Mouse (Mus musculus) forebrain, embryonic 14.5 days (tissue): Measurements from ENCODE around the gene Rere. TPM values are rescaled to one million over a fixed set of nuclear protein-coding genes. Genes with fewer than 3 reads are reported as not detected.

Experiments used
- ATAC-seq: fragments of 200-750 bp; cut with Nextera tagmentation; 2 replicates; pipeline ENCODE4 v1.8.0; 2017; ENCODE audit warnings: mild to moderate bottlenecking, moderate library complexity
- DNase-seq: peaks from one replicate; pipeline ENCODE4 v3.0.0-alpha.2; 2015; ENCODE audit warnings: low spot score
- H3K27ac ChIP-seq: fragments of 300-500 bp; sonication (generic); 2 replicates; pipeline ENCODE4 v1.5.1; 2014; ENCODE audit warnings: low read depth, mild to moderate bottlenecking, control low read depth, low read length, moderate library complexity
- H3K27me3 ChIP-seq: fragments of 300-500 bp; sonication (generic); replicated peaks from 2 replicates; pipeline ENCODE4 v1.6.1; 2014; ENCODE audit warnings: low read length, control low read depth, mixed read lengths; ENCODE audit not compliant: control insufficient read depth, insufficient read depth
- H3K36me3 ChIP-seq: fragments of 300-500 bp; sonication (generic); 2 replicates; pipeline ENCODE4 v1.6.1; 2014; ENCODE audit warnings: low read length, control low read depth; ENCODE audit not compliant: control insufficient read depth, insufficient read depth
- H3K4me1 ChIP-seq: fragments of 300-500 bp; sonication (generic); 2 replicates; pipeline ENCODE4 v1.6.1; 2014; ENCODE audit warnings: antibody characterized with exemption, low read length, control low read depth; ENCODE audit not compliant: control insufficient read depth, insufficient read depth
- H3K4me2 ChIP-seq: fragments of 300-500 bp; sonication (generic); 2 replicates; pipeline ENCODE4 v1.6.1; 2014; ENCODE audit warnings: mild to moderate bottlenecking, control low read depth, low read length
- H3K4me3 ChIP-seq: fragments of 300-500 bp; sonication (generic); 2 replicates; pipeline ENCODE4 v1.5.1; 2014; ENCODE audit warnings: low read depth, low read length, control low read depth
- H3K9ac ChIP-seq: fragments of 300-500 bp; sonication (generic); 2 replicates; pipeline ENCODE4 v1.6.1; 2014; ENCODE audit warnings: mild to moderate bottlenecking, low read length, control low read depth, moderate library complexity
- H3K9me3 ChIP-seq: fragments of 300-500 bp; sonication (generic); replicated peaks from 2 replicates; pipeline ENCODE4 v1.6.1; 2016; ENCODE audit warnings: low read length, control low read depth, mixed read lengths; ENCODE audit not compliant: control insufficient read depth
- WGBS: fragments of 180-500 bp; shearing (Covaris S2); extraction: QIAGEN DNeasy Blood & Tissue Kit; methylation state at CpG from one replicate; pipeline ENCODE4 v1.1.7; 2014; 5-methylcytosine and 5-hydroxymethylcytosine counted together
- polyA plus RNA-seq: library from polyadenylated mRNA; unstranded; fragments of >200 nt; fragmentation: Nextera tagmentation; extraction: Ambion mirVana; gene quantifications from 2 replicates; pipeline ENCODE4 v1.2.1, GENCODE M21; 2014

Gene Rere
- polyA plus RNA-seq, 1 experiment from 2014 or later: 21.2 TPM

DNA sequence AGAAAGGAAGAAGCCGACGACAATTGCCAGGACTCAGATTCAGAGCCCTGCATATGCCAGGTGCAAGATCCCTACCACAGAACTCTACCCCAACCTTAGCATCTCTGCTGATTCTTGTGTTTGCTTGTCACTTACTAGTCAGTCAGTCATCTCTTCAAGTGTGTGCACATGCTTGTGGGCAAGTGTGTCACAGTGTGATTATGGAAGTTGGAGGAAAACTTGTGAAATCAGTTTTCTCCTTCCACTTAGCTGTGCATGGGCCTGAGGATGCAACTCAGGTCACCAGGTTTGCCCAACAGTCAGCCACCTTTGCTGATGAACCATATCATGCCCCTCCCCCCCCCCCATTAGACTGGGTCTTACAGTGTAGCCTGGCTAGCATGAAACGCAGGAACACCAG lies 103.5 kb downstream of the Rere start:
- peaks cover 4% of the 10 kb centered on the region; the same call in 1 of the 2 replicates for H3K4me1 ChIP-seq
- H3K9me3 ChIP-seq: no peaks in the 10 kb centered on the region
- no peaks in the 10 kb centered on the region for H3K27me3 ChIP-seq
- H3K9ac ChIP-seq: no peak overlapping the region
- no peaks in the 10 kb centered on the region for H3K36me3 ChIP-seq
- no peak overlapping the region for H3K4me2 ChIP-seq
- no peak overlapping the region for H3K4me3 ChIP-seq
- 82% methylated on average over 3 of the region's 3 CpGs for WGBS
- H3K27ac ChIP-seq: no peak overlapping the region
- DNase-seq (no peak), ATAC-seq (no peak)

DNA sequence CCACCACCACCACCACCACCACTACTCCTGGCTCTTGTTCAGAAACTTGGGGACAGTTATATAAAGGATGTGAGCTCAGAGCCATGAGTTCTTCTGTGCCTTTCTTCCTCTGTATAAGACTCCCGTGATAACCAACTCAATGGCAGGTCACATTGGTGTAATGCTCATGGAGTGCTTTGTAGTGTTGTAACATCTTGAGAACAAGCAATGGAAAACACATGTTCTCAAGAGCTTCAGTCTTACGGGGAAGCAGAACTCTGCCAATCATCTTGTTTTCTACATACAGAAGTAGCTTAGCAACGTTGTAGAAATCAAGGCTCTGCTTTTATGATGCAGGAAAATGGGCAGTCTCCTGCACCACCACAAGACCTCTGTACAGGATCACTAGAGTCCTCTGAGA lies 107.1 kb downstream of the Rere start:
- no peak for ATAC-seq
- no peak for DNase-seq
- Histone ChIP-seq H3K4me3 (no peak overlapping the region), H3K27me3 (no peaks in the 10 kb centered on the region), H3K27ac (no peak overlapping the region), H3K4me1 (peaks cover 5% of the 10 kb centered on the region), H3K9me3 (no peaks in the 10 kb centered on the region), H3K36me3 (no peaks in the 10 kb centered on the region), H3K4me2 (no peak overlapping the region), H3K9ac (no peak overlapping the region)
- WGBS: 82% methylated on average over 3 of the region's 3 CpGs

GRCm38 (mm10) chr4:150393607-150394006 lies 112.2 kb downstream of the Rere start:
- WGBS: 55% methylated on average over 8 of the region's 8 CpGs
- H3K4me2 ChIP-seq: no peak overlapping the region
- H3K9me3 ChIP-seq: no peaks in the 10 kb centered on the region
- no peak overlapping the region for H3K4me3 ChIP-seq
- H3K27ac ChIP-seq: no peak overlapping the region
- ATAC-seq (no peak), DNase-seq (no peak)
- no peaks in the 10 kb centered on the region for H3K27me3 ChIP-seq
- peaks cover 40% of the 10 kb centered on the region for H3K4me1 ChIP-seq
- H3K9ac ChIP-seq: no peak overlapping the region
- H3K36me3 ChIP-seq: no peaks in the 10 kb centered on the region

DNA sequence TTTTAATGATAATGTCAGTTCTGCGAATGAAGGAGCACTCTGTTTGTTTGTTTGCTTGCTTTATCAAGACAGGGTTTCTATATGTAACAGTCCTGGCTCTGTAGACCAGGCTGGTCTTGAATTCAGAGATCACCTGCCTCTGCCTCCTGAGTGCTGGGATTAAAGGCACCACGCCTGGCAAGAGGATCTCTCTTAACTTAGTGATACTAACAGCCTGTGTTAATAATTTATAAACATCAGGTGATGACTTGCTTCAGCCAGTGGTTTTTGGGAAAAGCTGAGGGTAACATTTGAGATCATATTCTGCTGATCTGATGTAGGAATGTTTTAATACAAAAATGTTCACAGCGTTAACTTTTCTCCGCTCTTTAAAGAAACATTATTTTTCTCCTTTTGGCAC lies 112.6 kb downstream of the Rere start:
- H3K4me2 ChIP-seq: no peak overlapping the region

DNA sequence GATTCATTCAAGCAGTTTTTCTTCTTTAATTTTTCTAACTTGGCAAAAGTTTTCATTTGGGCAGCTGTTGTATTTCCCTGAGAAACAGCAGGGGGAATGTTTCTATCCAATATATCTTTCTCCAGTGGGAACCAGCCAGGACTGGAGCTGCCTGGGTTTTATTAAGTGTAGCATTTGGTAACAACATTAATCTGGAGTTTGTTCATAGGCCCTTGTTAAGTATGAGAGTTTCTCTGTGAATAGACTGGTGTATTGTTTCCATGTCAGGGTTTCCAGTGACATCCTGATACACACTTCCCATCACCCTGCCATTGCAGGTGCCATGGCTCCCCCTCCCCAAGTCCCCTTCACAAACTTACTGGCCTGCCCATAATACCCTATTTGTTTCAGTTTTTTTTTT lies 114.9 kb downstream of the Rere start:
- Histone ChIP-seq H3K9me3 (no peaks in the 10 kb centered on the region), H3K9ac (peak overlapping the region; percentile 40), H3K27me3 (no peaks in the 10 kb centered on the region), H3K36me3 (no peaks in the 10 kb centered on the region), H3K4me2 (no peak overlapping the region), H3K4me1 (peaks cover 40% of the 10 kb centered on the region), H3K27ac (peak overlapping the region; percentile 81; the same call in 1 of the 2 replicates), H3K4me3 (no peak overlapping the region)
- ATAC-seq: peak; percentile 38; the same call in 1 of the 2 replicates
- DNase-seq: peak; percentile 46

More for the DNA sequence above, 112.6 kb downstream of the Rere start:
- Histone ChIP-seq H3K9ac (no peak overlapping the region), H3K27ac (no peak overlapping the region), H3K36me3 (no peaks in the 10 kb centered on the region), H3K4me1 (peaks cover 40% of the 10 kb centered on the region), H3K9me3 (no peaks in the 10 kb centered on the region), H3K27me3 (no peaks in the 10 kb centered on the region), H3K4me3 (no peak overlapping the region)
- 87% methylated on average over 4 of the region's 4 CpGs for WGBS
- no peak for ATAC-seq
- no peak for DNase-seq

DNA sequence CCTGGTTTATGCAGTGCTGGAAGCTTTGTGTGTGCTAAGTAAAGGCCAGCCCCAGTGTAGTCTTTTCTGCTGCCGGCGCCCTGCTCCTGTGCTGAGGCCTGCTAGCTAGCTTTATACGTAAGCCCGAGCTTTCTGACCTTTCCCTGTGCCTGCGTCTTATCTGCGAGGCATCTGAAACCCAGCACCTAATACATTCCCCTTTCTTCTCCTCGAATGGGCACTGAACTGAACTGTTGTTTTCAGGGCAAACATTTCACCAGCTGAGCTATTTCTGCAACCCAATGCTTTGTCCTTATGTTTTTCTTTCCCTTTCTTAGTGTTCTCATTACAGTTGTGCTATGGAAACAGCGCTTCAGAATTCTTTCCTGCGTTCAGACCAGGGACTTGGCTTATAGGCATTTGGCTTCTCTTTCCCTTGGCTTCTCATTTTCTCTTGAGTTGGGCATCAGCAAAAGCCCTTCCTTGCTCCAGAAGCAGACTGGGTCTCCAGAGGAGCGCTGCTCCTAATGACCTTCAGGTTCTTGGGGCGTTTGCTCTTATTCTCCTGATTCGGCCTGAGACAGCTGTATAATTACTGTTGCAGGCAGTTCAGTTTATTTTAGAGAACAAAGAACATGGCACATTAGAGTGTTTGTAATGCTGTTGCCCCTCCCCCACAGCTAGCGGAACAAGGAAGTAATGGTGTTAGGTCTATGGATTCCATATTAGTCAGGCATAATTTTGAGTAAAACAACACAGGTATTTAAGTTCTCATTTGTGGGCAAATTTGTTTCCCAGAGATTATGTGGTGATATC lies 115.6 kb downstream of the Rere start:
- ATAC-seq: peak; percentile 60
- H3K4me1 ChIP-seq: peaks cover 44% of the 10 kb centered on the region
- DNase-seq: peak; percentile 73

GRCm38 (mm10) chr4:150399032-150399431 lies 117.6 kb downstream of the Rere start:
- Histone ChIP-seq H3K9me3 (no peaks in the 10 kb centered on the region), H3K27ac (no peak overlapping the region), H3K4me1 (peaks cover 53% of the 10 kb centered on the region), H3K4me3 (no peak overlapping the region), H3K27me3 (no peaks in the 10 kb centered on the region), H3K36me3 (no peaks in the 10 kb centered on the region), H3K9ac (no peak overlapping the region), H3K4me2 (no peak overlapping the region)
- ATAC-seq (no peak), DNase-seq (no peak)
- WGBS: 57% methylated on average over 2 of the region's 2 CpGs

More for the DNA sequence above, 115.6 kb downstream of the Rere start:
- H3K36me3 ChIP-seq: no peaks in the 10 kb centered on the region
- no peaks in the 10 kb centered on the region for H3K9me3 ChIP-seq
- peak overlapping the region; percentile 81 for H3K27ac ChIP-seq
- H3K27me3 ChIP-seq: no peaks in the 10 kb centered on the region
- peak overlapping the region; percentile 40 for H3K9ac ChIP-seq
- no peak overlapping the region for H3K4me3 ChIP-seq
- no peak overlapping the region for H3K4me2 ChIP-seq
- 8% methylated on average over 13 of the region's 13 CpGs for WGBS

- H3K4me2 ChIP-seq: no peak overlapping the region
- WGBS: 82% methylated on average over 13 of the region's 13 CpGs
- peaks cover 46% of the 10 kb centered on the region for H3K4me1 ChIP-seq
- DNase-seq: no peak
- no peak overlapping the region for H3K4me3 ChIP-seq
- H3K9me3 ChIP-seq: no peaks in the 10 kb centered on the region
- no peaks in the 10 kb centered on the region for H3K27me3 ChIP-seq
- no peak overlapping the region for H3K9ac ChIP-seq
- H3K27ac ChIP-seq: peak overlapping the region; percentile 33
- H3K36me3 ChIP-seq: peaks cover 7% of the 10 kb centered on the region
- no peak for ATAC-seq
Observed at GRCm38 (mm10) chr4:150401830-150402607, 120.6 kb downstream of the Rere start.

DNA sequence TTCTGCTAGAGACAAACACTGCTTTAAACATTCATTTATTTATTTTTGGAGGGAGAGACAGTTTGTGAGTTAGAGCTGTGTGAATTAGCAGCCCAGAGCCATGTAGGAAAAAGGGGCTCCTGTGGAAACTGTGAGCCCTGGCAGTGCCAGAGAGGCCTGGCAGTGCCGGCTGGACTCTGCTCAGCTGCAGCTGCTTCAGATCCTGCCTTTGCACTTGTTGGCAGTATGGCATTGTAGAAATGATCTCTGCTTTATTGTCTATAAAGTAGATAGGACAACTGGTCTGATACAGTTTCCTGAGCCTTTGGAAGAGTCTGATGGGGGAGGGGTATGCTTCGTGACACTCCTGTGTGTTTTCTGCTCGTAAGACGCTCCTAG lies 121.2 kb downstream of the Rere start:
- Histone ChIP-seq H3K27me3 (no peaks in the 10 kb centered on the region), H3K4me2 (no peak overlapping the region), H3K36me3 (peaks cover 11% of the 10 kb centered on the region), H3K27ac (peak overlapping the region; percentile 33; the same call in 1 of the 2 replicates), H3K9ac (no peak overlapping the region), H3K9me3 (no peaks in the 10 kb centered on the region), H3K4me3 (no peak overlapping the region), H3K4me1 (peaks cover 40% of the 10 kb centered on the region)
- ATAC-seq (no peak), DNase-seq (no peak)
- WGBS: 74% methylated on average over 4 of the region's 4 CpGs
